Mouse (Mus musculus): ENCODE data around the gene Coasy. TPM values are rescaled to one million over a fixed set of nuclear protein-coding genes. Genes with fewer than 3 reads are reported as not detected.

Coasy gene
- polyA plus RNA-seq (2012; rRNA removed): 40.2 and 43.9 TPM in 2 replicates

DNA sequence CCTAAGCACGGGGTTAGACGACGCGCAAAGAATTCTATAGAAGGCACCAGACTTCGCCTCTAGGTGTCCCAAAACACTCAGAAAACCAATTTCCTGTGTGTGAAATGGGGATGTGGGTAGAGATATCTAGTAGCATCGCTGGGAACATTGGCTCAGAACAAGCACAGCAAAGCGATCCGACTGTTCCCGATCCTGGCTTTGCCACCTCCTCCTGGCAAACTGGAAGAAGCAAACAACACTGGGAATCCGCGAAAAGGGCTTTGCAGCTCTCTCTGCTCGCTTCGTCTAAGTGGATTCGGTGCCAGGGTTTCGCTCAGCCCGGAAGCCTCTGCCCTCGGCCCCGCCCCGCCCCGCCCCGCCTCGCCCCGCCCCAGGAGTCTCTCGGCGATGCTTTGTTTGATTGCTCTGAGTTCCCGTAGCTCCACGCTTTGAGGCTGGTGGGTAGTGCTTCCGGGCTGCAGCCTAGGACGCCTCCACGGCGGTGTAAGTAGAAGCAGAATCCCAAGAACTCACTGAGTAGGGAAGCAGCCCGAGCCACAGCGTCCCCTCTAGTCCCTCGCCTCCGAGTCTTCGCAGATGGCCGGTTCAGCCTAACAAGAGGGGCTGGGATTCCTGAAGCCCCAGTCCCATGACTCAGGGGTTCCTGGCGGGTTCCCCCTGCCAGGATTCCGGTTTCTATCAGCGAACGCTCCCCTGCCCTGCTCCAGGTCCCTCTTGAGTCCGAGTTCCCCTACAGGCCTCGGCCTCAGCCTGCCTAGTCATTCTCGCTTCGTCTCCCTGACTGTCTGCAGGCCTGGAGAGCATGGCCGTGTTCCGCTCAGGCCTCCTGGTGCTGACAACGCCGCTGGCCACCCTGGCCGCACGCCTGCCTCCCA is at the start of gene Coasy:
Gene Coasy (plus strand): TSS at position 358 of the 875 bp plus-strand sequence.
- DNase-seq: peak; percentile 82
- peak; percentile 66; the same call in 1 of the 2 replicates for TF ChIP-seq POLR2A (IDR thresholded peaks at IDR 0.05; ENCODE audit: borderline replicate concordance, extremely low read depth, low read depth, low read length)
- TF ChIP-seq CTCF (IDR thresholded peaks at IDR 0.05; ENCODE audit: insufficient read depth, low read length): peak; percentile 27; the same call in 1 of the 2 replicates
- H3K4me1 ChIP-seq (ENCODE audit: control insufficient read depth, insufficient read depth, low read length): peaks cover 8% of the 10 kb centered on the region
- under 1% methylated on average over 51 of the region's 51 CpGs for WGBS
- peak within 1 kb of the TSS; percentile 87 for H3K4me3 ChIP-seq (replicated peaks; ENCODE audit: extremely low read depth, low read depth, low read length)

DNA sequence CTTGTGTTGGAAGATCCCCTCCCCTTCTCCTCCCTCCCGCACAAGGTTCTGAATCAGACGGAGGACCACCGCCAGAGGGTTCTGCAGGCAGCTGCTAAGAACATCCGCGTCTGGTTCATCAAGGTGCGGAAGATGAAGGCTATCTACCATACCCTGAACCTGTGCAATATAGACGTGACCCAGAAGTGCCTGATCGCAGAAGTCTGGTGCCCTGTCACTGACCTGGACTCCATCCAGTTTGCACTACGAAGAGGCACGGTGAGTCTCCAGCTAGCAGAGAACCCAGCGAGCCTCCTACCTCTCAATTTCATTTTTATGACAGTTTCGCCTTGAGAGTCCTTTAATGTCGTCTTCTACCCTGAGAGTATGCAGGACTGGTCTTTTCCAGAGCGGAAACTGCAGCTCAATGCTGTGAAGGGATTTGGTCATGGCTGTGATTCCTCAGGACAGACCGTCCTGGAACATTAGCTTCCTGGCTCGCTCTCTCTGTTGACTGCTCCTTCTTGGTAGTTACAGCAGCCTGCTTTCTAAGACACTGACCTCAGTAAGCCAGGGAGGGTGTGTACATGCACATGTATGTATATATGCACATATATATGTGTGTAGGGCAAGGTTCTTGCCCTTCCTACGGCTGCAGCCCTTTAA is 48.4 kb upstream of the Coasy start:
- TF ChIP-seq POLR2A (IDR thresholded peaks at IDR 0.05; ENCODE audit: borderline replicate concordance, extremely low read depth, low read depth, low read length) (no peak), CTCF (IDR thresholded peaks at IDR 0.05; ENCODE audit: insufficient read depth, low read length) (no peak)
- Histone ChIP-seq H3K4me3 (replicated peaks; ENCODE audit: extremely low read depth, low read depth, low read length) (no peak overlapping the region), H3K4me1 (ENCODE audit: control insufficient read depth, insufficient read depth, low read length) (no peaks in the 10 kb centered on the region)
- WGBS: 93% methylated on average over 17 of the region's 17 CpGs
- DNase-seq: no peak

DNA sequence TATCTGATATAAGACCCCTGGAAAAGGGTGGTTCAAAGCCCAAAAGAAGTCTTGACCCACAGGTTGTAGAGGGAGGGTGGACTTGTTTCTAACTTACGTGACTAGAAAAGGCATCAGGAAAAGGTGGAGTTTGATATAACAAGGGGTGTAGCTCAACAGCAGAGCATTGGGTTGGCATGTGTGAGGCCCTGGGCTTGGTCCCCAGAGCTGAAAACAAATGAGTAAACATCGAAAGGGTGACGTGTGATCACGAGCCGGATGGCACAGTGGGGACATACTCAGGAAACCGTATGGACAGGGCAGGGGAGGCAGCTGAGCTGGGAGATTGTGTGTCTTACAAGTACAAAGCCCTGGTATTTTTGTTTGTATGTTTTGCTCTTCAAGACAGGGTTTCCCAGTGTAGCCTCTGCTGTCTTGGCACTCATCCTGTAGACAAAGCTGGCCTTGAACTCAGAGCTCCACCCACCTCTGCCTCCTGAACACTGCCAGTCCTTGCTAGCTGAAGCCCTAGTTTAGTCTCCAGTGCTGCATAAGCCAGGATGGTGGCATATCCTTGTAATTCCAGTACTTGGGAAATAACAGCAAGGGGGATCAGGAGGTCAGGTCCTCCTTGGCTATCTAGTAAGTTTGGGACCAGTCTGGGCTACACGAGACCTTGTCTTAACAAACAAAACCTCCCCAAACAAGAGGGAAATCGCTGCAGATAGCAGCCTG is 47.6 kb upstream of the Coasy start:
- 70% methylated on average over 8 of the region's 8 CpGs for WGBS
- no peaks in the 10 kb centered on the region for H3K4me1 ChIP-seq (ENCODE audit: control insufficient read depth, insufficient read depth, low read length)
- H3K4me3 ChIP-seq (replicated peaks; ENCODE audit: extremely low read depth, low read depth, low read length): no peak overlapping the region
- DNase-seq: no peak
- TF ChIP-seq POLR2A (IDR thresholded peaks at IDR 0.05; ENCODE audit: borderline replicate concordance, extremely low read depth, low read depth, low read length) (no peak), CTCF (IDR thresholded peaks at IDR 0.05; ENCODE audit: insufficient read depth, low read length) (no peak)

DNA sequence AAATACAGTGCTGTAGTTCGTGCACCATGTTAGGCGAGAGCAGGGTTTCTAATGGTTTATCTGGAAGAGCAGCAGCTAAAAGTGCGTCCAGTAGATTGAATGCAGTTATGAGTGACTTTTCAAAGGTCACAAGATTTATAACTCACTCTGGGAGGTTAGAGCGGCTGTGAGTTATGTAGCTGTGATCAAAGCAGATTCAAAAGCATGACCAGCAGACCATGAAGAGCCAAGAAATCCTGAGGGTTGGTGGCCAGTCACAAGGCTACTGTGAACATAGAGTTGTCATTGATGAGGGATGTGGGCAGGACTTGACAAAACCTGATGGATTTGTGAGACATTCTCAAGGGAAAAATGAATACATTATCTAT is 47.1 kb upstream of the Coasy start:
- TF ChIP-seq POLR2A (IDR thresholded peaks at IDR 0.05; ENCODE audit: borderline replicate concordance, extremely low read depth, low read depth, low read length) (no peak), CTCF (IDR thresholded peaks at IDR 0.05; ENCODE audit: insufficient read depth, low read length) (no peak)
- no peaks in the 10 kb centered on the region for H3K4me1 ChIP-seq (ENCODE audit: control insufficient read depth, insufficient read depth, low read length)
- no peak for DNase-seq
- 89% methylated on average over 4 of the region's 4 CpGs for WGBS
- no peak overlapping the region for H3K4me3 ChIP-seq (replicated peaks; ENCODE audit: extremely low read depth, low read depth, low read length)

DNA sequence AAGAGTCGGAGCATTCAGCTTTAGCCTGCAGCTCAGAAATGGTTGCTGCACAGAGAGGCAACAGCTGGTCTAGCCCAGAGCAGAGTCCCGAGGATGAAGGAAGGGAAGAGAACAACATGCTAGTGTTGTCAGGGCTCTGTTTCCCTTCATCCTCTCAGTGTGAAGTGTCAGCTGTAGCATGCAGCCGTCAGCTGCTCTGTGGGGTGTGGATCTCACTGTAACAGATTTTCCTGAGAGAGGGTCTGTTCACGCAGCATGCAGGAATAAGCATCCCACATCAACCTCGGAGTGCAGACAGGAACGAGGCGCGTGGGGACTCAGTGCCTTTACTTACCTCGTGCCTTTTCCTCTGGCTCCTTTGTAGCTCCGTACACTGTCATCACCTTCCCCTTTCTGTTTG is 44.6 kb upstream of the Coasy start:
- Histone ChIP-seq H3K4me3 (replicated peaks; ENCODE audit: extremely low read depth, low read depth, low read length) (no peak overlapping the region), H3K4me1 (ENCODE audit: control insufficient read depth, insufficient read depth, low read length) (no peaks in the 10 kb centered on the region)
- 89% methylated on average over 10 of the region's 10 CpGs for WGBS
- DNase-seq: no peak
- TF ChIP-seq POLR2A (IDR thresholded peaks at IDR 0.05; ENCODE audit: borderline replicate concordance, extremely low read depth, low read depth, low read length): no peak
- no peak for TF ChIP-seq CTCF (IDR thresholded peaks at IDR 0.05; ENCODE audit: insufficient read depth, low read length)

DNA sequence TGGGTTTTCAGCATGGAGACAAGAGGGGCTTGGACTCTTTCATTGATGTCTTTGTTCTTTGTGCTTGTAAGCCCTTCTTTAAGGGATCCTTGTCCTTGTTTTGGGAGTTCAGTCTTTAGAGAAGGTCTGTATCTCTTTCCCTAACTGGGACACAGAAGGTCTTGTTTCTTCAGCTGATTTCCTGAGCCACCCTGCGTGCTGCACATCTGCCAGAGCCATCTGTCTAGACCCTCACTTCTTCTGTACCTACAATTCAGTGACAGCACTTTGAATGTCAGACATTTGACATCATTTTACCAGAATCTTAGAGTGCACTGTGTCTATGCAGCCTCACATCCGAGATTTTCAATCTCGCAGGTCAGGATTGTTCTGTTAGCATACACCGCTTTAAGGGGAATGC is 36.5 kb upstream of the Coasy start:
- DNase-seq: no peak
- TF ChIP-seq POLR2A (IDR thresholded peaks at IDR 0.05; ENCODE audit: borderline replicate concordance, extremely low read depth, low read depth, low read length): no peak
- TF ChIP-seq CTCF (IDR thresholded peaks at IDR 0.05; ENCODE audit: insufficient read depth, low read length): no peak

DNA sequence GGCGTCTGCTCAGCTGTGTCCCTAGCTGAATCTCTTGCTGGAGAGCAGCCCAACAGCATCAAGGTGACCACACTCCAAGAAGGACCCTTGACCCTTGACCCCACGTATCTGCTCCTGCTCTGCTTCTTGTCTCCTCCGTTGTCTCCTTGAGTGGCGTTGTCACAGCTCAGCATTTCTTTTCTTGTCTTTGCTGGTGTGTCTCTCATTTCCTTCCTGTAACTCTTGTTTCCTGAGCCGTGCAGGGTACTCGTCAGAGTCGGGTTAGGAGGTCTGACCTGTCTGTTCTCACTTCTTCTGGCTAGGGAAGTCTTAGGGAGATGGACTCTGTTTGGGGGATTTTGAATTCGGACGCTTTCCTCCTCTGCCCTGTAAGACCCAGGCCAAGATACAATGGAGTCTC is 35.9 kb upstream of the Coasy start:
- no peak for TF ChIP-seq POLR2A (IDR thresholded peaks at IDR 0.05; ENCODE audit: borderline replicate concordance, extremely low read depth, low read depth, low read length)
- no peak for TF ChIP-seq CTCF (IDR thresholded peaks at IDR 0.05; ENCODE audit: insufficient read depth, low read length)
- WGBS: 37% methylated on average over 9 of the region's 9 CpGs
- no peak for DNase-seq
- H3K4me3 ChIP-seq (replicated peaks; ENCODE audit: extremely low read depth, low read depth, low read length): no peak overlapping the region
- H3K4me1 ChIP-seq (ENCODE audit: control insufficient read depth, insufficient read depth, low read length): peaks cover 4% of the 10 kb centered on the region; the same call in 1 of the 2 replicates

More for the DNA sequence above, 36.5 kb upstream of the Coasy start:
- Histone ChIP-seq H3K4me3 (replicated peaks; ENCODE audit: extremely low read depth, low read depth, low read length) (no peak overlapping the region), H3K4me1 (ENCODE audit: control insufficient read depth, insufficient read depth, low read length) (peaks cover 4% of the 10 kb centered on the region; the same call in 1 of the 2 replicates)
- WGBS: 84% methylated on average over 4 of the region's 4 CpGs

DNA sequence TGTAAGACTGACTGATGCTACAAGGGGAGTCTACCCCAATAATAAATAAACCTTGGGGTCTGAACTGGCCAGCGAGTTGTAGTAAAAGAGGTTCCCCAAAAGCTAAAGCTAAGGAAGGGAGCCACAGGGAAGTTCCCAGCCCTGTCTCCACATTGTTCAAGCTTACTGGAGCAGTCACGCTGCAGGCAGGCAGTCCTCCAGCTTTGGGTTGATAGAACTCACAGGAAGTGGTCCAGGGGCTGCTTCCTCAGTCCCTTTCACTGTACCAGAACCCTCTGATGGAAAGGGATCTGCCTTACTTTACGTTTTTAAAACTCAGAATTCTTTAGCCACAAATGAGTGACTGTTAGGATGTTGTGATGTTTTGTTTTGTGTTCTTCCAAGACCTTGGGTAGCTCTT is 34.9 kb upstream of the Coasy start:
- Histone ChIP-seq H3K4me3 (replicated peaks; ENCODE audit: extremely low read depth, low read depth, low read length) (no peak overlapping the region), H3K4me1 (ENCODE audit: control insufficient read depth, insufficient read depth, low read length) (peaks cover 4% of the 10 kb centered on the region; the same call in 1 of the 2 replicates)
- WGBS: 67% methylated on average over 3 of the region's 3 CpGs
- TF ChIP-seq CTCF (IDR thresholded peaks at IDR 0.05; ENCODE audit: insufficient read depth, low read length): no peak
- TF ChIP-seq POLR2A (IDR thresholded peaks at IDR 0.05; ENCODE audit: borderline replicate concordance, extremely low read depth, low read depth, low read length): no peak
- DNase-seq: no peak

DNA sequence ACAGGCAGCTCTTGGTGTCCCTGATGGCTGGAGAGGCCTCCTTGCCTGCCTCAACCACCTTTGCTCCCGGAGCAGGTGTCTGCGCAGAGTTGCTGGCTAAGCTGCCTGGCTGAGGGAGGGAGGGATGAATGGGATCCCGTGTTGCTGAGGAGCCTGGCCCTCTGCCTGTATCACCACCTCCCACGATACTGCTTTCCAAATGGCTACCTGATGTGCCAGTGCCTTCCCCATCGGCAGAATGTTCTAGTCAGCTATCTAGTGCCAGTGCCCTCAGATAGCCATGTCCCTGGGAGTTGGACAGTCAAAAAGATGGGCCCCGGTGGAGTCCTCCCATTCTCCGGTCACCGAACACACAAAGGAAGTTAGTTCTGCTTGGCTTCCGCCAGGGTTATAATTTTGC is 32.0 kb upstream of the Coasy start:
- WGBS: 88% methylated on average over 9 of the region's 9 CpGs
- TF ChIP-seq CTCF (IDR thresholded peaks at IDR 0.05; ENCODE audit: insufficient read depth, low read length) (no peak), POLR2A (IDR thresholded peaks at IDR 0.05; ENCODE audit: borderline replicate concordance, extremely low read depth, low read depth, low read length) (no peak)
- no peak for DNase-seq
- Histone ChIP-seq H3K4me1 (ENCODE audit: control insufficient read depth, insufficient read depth, low read length) (peaks cover 4% of the 10 kb centered on the region; the same call in 1 of the 2 replicates), H3K4me3 (replicated peaks; ENCODE audit: extremely low read depth, low read depth, low read length) (no peak overlapping the region)

All from lung, adult 2 months (tissue).